9 mouse cellular contexts compared by ENCODE assay signal in the genomic region with DNA sequence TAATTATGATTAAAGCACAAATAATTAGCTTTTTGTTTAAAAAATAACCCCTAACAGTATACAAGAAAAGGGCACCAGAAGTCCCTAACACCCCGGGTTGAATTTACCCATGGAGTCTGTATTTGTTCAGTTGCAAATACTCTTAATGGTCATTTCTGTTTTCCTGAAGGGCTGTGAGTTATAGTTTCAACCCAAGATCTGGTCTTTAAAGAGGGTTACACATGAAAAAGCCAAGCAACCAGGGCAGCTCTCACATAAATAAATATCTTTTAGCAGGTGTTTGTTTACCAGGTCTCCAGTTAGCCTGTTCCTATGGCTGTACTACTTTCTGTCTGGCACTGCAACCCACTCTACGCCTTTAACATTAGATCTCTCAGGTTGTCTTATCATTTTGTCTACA. TPM values are rescaled to one million over a fixed set of nuclear protein-coding genes. Genes with fewer than 3 reads are reported as not detected.
DNase-seq lines count a peak whose midpoint lies in the region; ATAC-seq and TF ChIP-seq lines count a peak whose summit lies in the region.
"Had no signal": no experiment of that assay in that cellular context is flagged by ENCODE, and none has a peak within 500 bp of the region (broad histone marks: within the 10 kb centered on the region; RNA-seq: fewer than 3 reads in every experiment).

No protein-coding gene starts in this region.

- no peak overlapping the region for H3K27ac ChIP-seq in heart, embryonic 14.5 days (replicated peaks in 1 of 2; ENCODE audit: control insufficient read depth in 1 of 2, insufficient read depth in 1 of 2, low read depth in 2 of 2, low read length in 2 of 2)
- H3K27ac ChIP-seq in ES-Bruce4 (ENCODE audit: insufficient read depth, low read length) = 0 out of 2 replicates have a peak overlapping the region, but pooled peaks have one; percentile 21
- H3K27ac ChIP-seq in forebrain, embryonic 13.5 days = no peak overlapping the region
- H3K27ac ChIP-seq in liver, embryonic 12.5 days = no peak overlapping the region

- intact Hi-C loops in heart, postnatal 36 days (cut with DNase I) = loop anchor here (2.0 to 10.0 kb wide), 2 partner anchors 67 to 1245 kb away; no protein-coding TSS in a partner anchor

- peak overlapping the region; percentile 91 for H3K4me2 ChIP-seq in heart, embryonic 14.5 days (ENCODE audit: low read length)
- peak overlapping the region; percentile 90 for H3K4me2 ChIP-seq in forebrain, embryonic 13.5 days
- peak overlapping the region; percentile 91 for H3K4me2 ChIP-seq in liver, embryonic 12.5 days

- H3K9ac ChIP-seq in heart, embryonic 14.5 days (ENCODE audit: low read length) = peak overlapping the region; percentile 82; the same call in 1 of the 2 replicates
- peak overlapping the region; percentile 87; the same call in 1 of the 2 replicates for H3K9ac ChIP-seq in ES-Bruce4 (ENCODE audit: low read depth, poor library complexity, severe bottlenecking)
- H3K9ac ChIP-seq in forebrain, embryonic 13.5 days = no peak overlapping the region
- H3K9ac ChIP-seq in liver, embryonic 12.5 days = peak overlapping the region; percentile 83

- H3K4me1 ChIP-seq in heart, embryonic 14.5 days (ENCODE audit: control insufficient read depth in 2 of 2, insufficient read depth in 2 of 2, low read length in 2 of 2) = peaks cover 2 to 26% of the 10 kb centered on the region in 2 experiments
- H3K4me1 ChIP-seq in ES-Bruce4 (ENCODE audit: control insufficient read depth, insufficient read depth, low read length) = peaks cover 5% of the 10 kb centered on the region
- peaks cover 22% of the 10 kb centered on the region for H3K4me1 ChIP-seq in forebrain, embryonic 13.5 days
- peaks cover 41% of the 10 kb centered on the region for H3K4me1 ChIP-seq in liver, embryonic 12.5 days

- TF ChIP-seq CTCF in ES-Bruce4 (IDR thresholded peaks at IDR 0.05; ENCODE audit: low read depth, low read length) = no peak

- DNase-seq in heart, postnatal 36 days = no peak
- DNase-seq in left cerebral cortex, adult 8-10 months (ENCODE audit: low spot score in 2 of 2) = no peak
- no peak for DNase-seq in testis, postnatal 10 days (ENCODE audit: low spot score)
- DNase-seq in MN1 (ENCODE audit: low spot score) = no peak
- DNase-seq: adrenal gland, postnatal 25 days had no signal

- TF ChIP-seq POLR2A in ES-Bruce4 (IDR thresholded peaks at IDR 0.05; ENCODE audit: insufficient read depth, low read length) = no peak

- WGBS in heart, embryonic 14.5 days = 73% methylated on average over 2 of the region's 2 CpGs
- WGBS in forebrain, embryonic 13.5 days = 78% methylated on average over 2 of the region's 2 CpGs
- 56% methylated on average over 2 of the region's 2 CpGs for WGBS in liver, embryonic 12.5 days (ENCODE audit: insufficient replicate concordance)

- TF ChIP-seq EP300 in ES-Bruce4 (IDR thresholded peaks at IDR 0.05; ENCODE audit: insufficient read depth, low read depth, low read length) = no peak

- H3K9me3 ChIP-seq in heart, embryonic 14.5 days (ENCODE audit: control insufficient read depth, low read length) = no peaks in the 10 kb centered on the region
- no peaks in the 10 kb centered on the region for H3K9me3 ChIP-seq in ES-Bruce4 (replicated peaks; ENCODE audit: control insufficient read depth, insufficient read depth, low read length, poor library complexity, severe bottlenecking)
- H3K9me3 ChIP-seq in forebrain, embryonic 13.5 days (replicated peaks) = no peaks in the 10 kb centered on the region
- H3K9me3 ChIP-seq in liver, embryonic 12.5 days (replicated peaks) = no peaks in the 10 kb centered on the region

- H3K36me3 ChIP-seq in heart, embryonic 14.5 days (ENCODE audit: control insufficient read depth, insufficient read depth, low read length) = no peaks in the 10 kb centered on the region
- H3K36me3 ChIP-seq in ES-Bruce4 (ENCODE audit: control insufficient read depth, insufficient read depth, low read length, poor library complexity, severe bottlenecking) = peaks cover 4% of the 10 kb centered on the region; the same call in 1 of the 2 replicates
- peaks cover 4% of the 10 kb centered on the region; the same call in 1 of the 2 replicates for H3K36me3 ChIP-seq in forebrain, embryonic 13.5 days (ENCODE audit: poor library complexity, severe bottlenecking)
- peaks cover 4% of the 10 kb centered on the region; the same call in 1 of the 2 replicates for H3K36me3 ChIP-seq in liver, embryonic 12.5 days

- peak overlapping the region in 1 of 2 experiments; percentile 86; a peak in 1 of 4 replicates for H3K4me3 ChIP-seq in heart, embryonic 14.5 days (ENCODE audit: control insufficient read depth in 1 of 2, insufficient read depth in 1 of 2, low read depth in 1 of 2, low read length in 2 of 2)
- no peak overlapping the region for H3K4me3 ChIP-seq in ES-Bruce4 (ENCODE audit: low read depth, low read length)
- peak overlapping the region; percentile 75; the same call in 1 of the 2 replicates for H3K4me3 ChIP-seq in forebrain, embryonic 13.5 days
- H3K4me3 ChIP-seq in liver, embryonic 12.5 days = peak overlapping the region; percentile 80

- no peaks in the 10 kb centered on the region for H3K27me3 ChIP-seq in heart, embryonic 14.5 days (ENCODE audit: control insufficient read depth, insufficient read depth, low read length)
- H3K27me3 ChIP-seq in ES-Bruce4 (ENCODE audit: control insufficient read depth, insufficient read depth, low read length, poor library complexity, severe bottlenecking) = no peaks in the 10 kb centered on the region
- no peaks in the 10 kb centered on the region for H3K27me3 ChIP-seq in forebrain, embryonic 13.5 days
- H3K27me3 ChIP-seq in liver, embryonic 12.5 days (replicated peaks) = no peaks in the 10 kb centered on the region

- ATAC-seq in heart, embryonic 14.5 days (ENCODE audit: insufficient number of reproducible peaks, insufficient read depth, low FRiP score, low read depth) = no peak
- ATAC-seq in forebrain, embryonic 13.5 days = no peak
- ATAC-seq in liver, embryonic 12.5 days = no peak

RNA-seq across cellular contexts. Expression of a gene that starts 1.4 kb away (rescaled TPM):
- polyA plus RNA-seq in heart, embryonic 14.5 days (2014; fragmentation: Nextera tagmentation; extraction: Ambion mirVana) = 53.1 and 61.3 TPM in 2 replicates
- total RNA-seq in heart, postnatal 36 days (2021) = 10 to 100 TPM; 32.8 to 37.8 TPM
- 62.3 and 67.2 TPM in 2 replicates for polyA plus RNA-seq in ES-Bruce4 (2011; ENCODE audit: insufficient read depth, insufficient read length, low read depth, missing spikeins)
- 21.8 and 26.8 TPM in 2 replicates for polyA plus RNA-seq in forebrain, embryonic 13.5 days (2015; fragmentation: Nextera tagmentation; extraction: Ambion mirVana)
- polyA plus RNA-seq in liver, embryonic 12.5 days (2016; fragmentation: Nextera tagmentation; extraction: Ambion mirVana) = 22.8 and 24.5 TPM in 2 replicates
- total RNA-seq in left cerebral cortex, adult 8-10 months (2022) = 10 to 100 TPM; 23.2 to 35.5 (median 27.6) TPM
